In genomic region chrX:101942461-101942896, GRCm38 (mm10) we compare ENCODE assay signal across 8 mouse cellular contexts.
A peak's percentile ranks its signal among the peaks of the same experiment; 100 is the strongest.
DNase-seq lines count a peak whose midpoint lies in the region; ATAC-seq and TF ChIP-seq lines count a peak whose summit lies in the region.

No protein-coding gene starts in this region.

- TF ChIP-seq CTCF in kidney, adult 2 months (conservative IDR thresholded peaks at IDR 0.05; ENCODE audit: insufficient read depth, insufficient read length, low read depth, low read length), result peak; percentile 87

- H3K9me3 ChIP-seq in embryonic facial prominence, embryonic 14.5 days (ENCODE audit: control insufficient read depth, low read length), result no peaks in the 10 kb centered on the region
- H3K9me3 ChIP-seq in limb, embryonic 10.5 days (replicated peaks), result no peaks in the 10 kb centered on the region
- H3K9me3 ChIP-seq in midbrain, embryonic 16.5 days (replicated peaks; ENCODE audit: control insufficient read depth, low read length, poor library complexity, severe bottlenecking), result no peaks in the 10 kb centered on the region

- TF ChIP-seq POLR2A in kidney, adult 2 months (IDR thresholded peaks at IDR 0.05; ENCODE audit: low read depth, low read length), result no peak

- peak overlapping the region; percentile 46; the same call in 1 of the 2 replicates for H3K27ac ChIP-seq in embryonic facial prominence, embryonic 14.5 days (replicated peaks; ENCODE audit: low read depth, low read length)
- H3K27ac ChIP-seq in kidney, adult 2 months (ENCODE audit: insufficient read depth, low read depth, low read length), result no peak overlapping the region
- peak overlapping the region; percentile 73 for H3K27ac ChIP-seq in limb, embryonic 10.5 days
- H3K27ac ChIP-seq in midbrain, embryonic 16.5 days (ENCODE audit: low read length), result no peak overlapping the region

- peak; percentile 24 for DNase-seq in 416B (ENCODE audit: low read depth)
- DNase-seq in adrenal gland, postnatal 14 days, result peak; percentile 77
- DNase-seq in embryonic facial prominence, embryonic 14.5 days (ENCODE audit: low spot score), result peak; percentile 85
- peak; percentile 66 to 67 for DNase-seq in heart, adult 9 months (ENCODE audit: low spot score in 2 of 2)
- peak; percentile 83 for DNase-seq in kidney, adult 2 months
- peak; percentile 79 for DNase-seq in limb, embryonic 10.5 days (ENCODE audit: low spot score)
- DNase-seq in testis, postnatal 10 days (ENCODE audit: low spot score), result peak; percentile 74

- ATAC-seq in embryonic facial prominence, embryonic 14.5 days (ENCODE audit: low read depth), result peak; percentile 96
- peak; percentile 89 for ATAC-seq in midbrain, embryonic 16.5 days

- H3K4me3 ChIP-seq in embryonic facial prominence, embryonic 14.5 days (ENCODE audit: low read depth, low read length), result no peak overlapping the region
- H3K4me3 ChIP-seq in kidney, adult 2 months (ENCODE audit: insufficient read depth, low read depth, low read length), result no peak overlapping the region
- no peak overlapping the region for H3K4me3 ChIP-seq in limb, embryonic 10.5 days
- no peak overlapping the region for H3K4me3 ChIP-seq in midbrain, embryonic 16.5 days (ENCODE audit: low read depth, low read length)

- 27% methylated on average over 3 of the region's 6 CpGs for WGBS in embryonic facial prominence, embryonic 14.5 days
- WGBS in kidney, adult 2 months, result 0% methylated on average over 6 of the region's 6 CpGs
- 9% methylated on average over 6 of the region's 6 CpGs for WGBS in limb, embryonic 10.5 days
- WGBS in midbrain, embryonic 16.5 days, result 14% methylated on average over 6 of the region's 6 CpGs

- H3K36me3 ChIP-seq in embryonic facial prominence, embryonic 14.5 days (ENCODE audit: control insufficient read depth, insufficient read depth, low read length), result no peaks in the 10 kb centered on the region
- no peaks in the 10 kb centered on the region for H3K36me3 ChIP-seq in kidney, adult 2 months (ENCODE audit: control insufficient read depth, insufficient read depth, low read length)
- no peaks in the 10 kb centered on the region for H3K36me3 ChIP-seq in limb, embryonic 10.5 days
- no peaks in the 10 kb centered on the region for H3K36me3 ChIP-seq in midbrain, embryonic 16.5 days (ENCODE audit: control insufficient read depth, insufficient read depth, low read length)

- no peak overlapping the region; the same call in 1 of the 2 replicates for H3K4me2 ChIP-seq in embryonic facial prominence, embryonic 14.5 days (ENCODE audit: low read depth, low read length)
- no peak overlapping the region for H3K4me2 ChIP-seq in midbrain, embryonic 16.5 days (ENCODE audit: low read length)

- peaks cover 7% of the 10 kb centered on the region for H3K4me1 ChIP-seq in embryonic facial prominence, embryonic 14.5 days (ENCODE audit: control insufficient read depth, insufficient read depth, low read length)
- H3K4me1 ChIP-seq in kidney, adult 2 months (ENCODE audit: control insufficient read depth, insufficient read depth, low read length), result peaks cover 15% of the 10 kb centered on the region
- H3K4me1 ChIP-seq in limb, embryonic 10.5 days, result peaks cover 52% of the 10 kb centered on the region
- no peaks in the 10 kb centered on the region for H3K4me1 ChIP-seq in midbrain, embryonic 16.5 days (ENCODE audit: control insufficient read depth, insufficient read depth, low read length)

- H3K27me3 ChIP-seq in embryonic facial prominence, embryonic 14.5 days (replicated peaks; ENCODE audit: control insufficient read depth, insufficient read depth, low read length), result peaks cover 13% of the 10 kb centered on the region
- no peaks in the 10 kb centered on the region for H3K27me3 ChIP-seq in kidney, adult 2 months (replicated peaks; ENCODE audit: control insufficient read depth, insufficient read depth, low read length)
- H3K27me3 ChIP-seq in limb, embryonic 10.5 days (ENCODE audit: low read depth, poor library complexity, severe bottlenecking), result peaks cover 97% of the 10 kb centered on the region
- H3K27me3 ChIP-seq in midbrain, embryonic 16.5 days (ENCODE audit: control insufficient read depth, insufficient read depth, low read depth, low read length), result peaks cover 14% of the 10 kb centered on the region

- H3K9ac ChIP-seq in embryonic facial prominence, embryonic 14.5 days (ENCODE audit: low read depth, low read length), result no peak overlapping the region
- H3K9ac ChIP-seq in midbrain, embryonic 16.5 days (ENCODE audit: low read depth, low read length), result no peak overlapping the region

Comparison
In these comparisons a context has a peak if more than half of its experiments do, and no peak if none do; other contexts are left out.
1. DNase-seq: peak in every context shown above with its lines; median percentile 85 in embryonic facial prominence, embryonic 14.5 days; 83 in kidney, adult 2 months; 79 in limb, embryonic 10.5 days; 77 in adrenal gland, postnatal 14 days; 74 in testis, postnatal 10 days; 66 in heart, adult 9 months; 24 in 416B.
2. H3K27ac ChIP-seq: peak in embryonic facial prominence, embryonic 14.5 days (single experiment) and limb, embryonic 10.5 days (single experiment); none in kidney, adult 2 months (single experiment) and midbrain, embryonic 16.5 days (single experiment).